7 mouse cellular contexts compared by ENCODE assay signal in genomic region chr1:58296278-58296677, GRCm38 (mm10). TPM values are rescaled to one million over a fixed set of nuclear protein-coding genes. Genes with fewer than 3 reads are reported as not detected.
DNase-seq lines count a peak whose midpoint lies in the region; ATAC-seq and TF ChIP-seq lines count a peak whose summit lies in the region.

No protein-coding gene starts in this region.

- no peak overlapping the region for H3K27ac ChIP-seq in cerebellum, adult 2 months (ENCODE audit: insufficient read depth, low read length)
- H3K27ac ChIP-seq in midbrain, embryonic 13.5 days: no peak overlapping the region

- H3K9me3 ChIP-seq in midbrain, embryonic 13.5 days: no peaks in the 10 kb centered on the region

- WGBS in cerebellum, adult 2 months: 9% methylated on average over 7 of the region's 7 CpGs
- 5% methylated on average over 7 of the region's 7 CpGs for WGBS in midbrain, embryonic 13.5 days

- H3K4me1 ChIP-seq in cerebellum, adult 2 months (ENCODE audit: control insufficient read depth, insufficient read depth, low read length): peaks cover 2% of the 10 kb centered on the region; the same call in 1 of the 2 replicates
- H3K4me1 ChIP-seq in midbrain, embryonic 13.5 days (replicated peaks): no peaks in the 10 kb centered on the region

- H3K4me2 ChIP-seq in midbrain, embryonic 13.5 days (replicated peaks): no peak overlapping the region

- no peak for TF ChIP-seq POLR2A in cerebellum, adult 2 months (IDR thresholded peaks at IDR 0.05; ENCODE audit: borderline replicate concordance, insufficient read depth, low read length)

- no peak overlapping the region for H3K9ac ChIP-seq in midbrain, embryonic 13.5 days (replicated peaks)

- H3K27me3 ChIP-seq in cerebellum, adult 2 months (ENCODE audit: control insufficient read depth, insufficient read depth, low read length): no peaks in the 10 kb centered on the region
- H3K27me3 ChIP-seq in midbrain, embryonic 13.5 days: no peaks in the 10 kb centered on the region

- ATAC-seq in midbrain, embryonic 13.5 days: peak; percentile 80

- intact Hi-C loops in left cerebral cortex, postnatal 25 days (cut with DNase I): loop anchor here (2.0 to 10.0 kb wide), 3 partner anchors 139 to 867 kb away; no protein-coding TSS in a partner anchor

- DNase-seq in R1 (ENCODE audit: low read depth, low spot score): peak; percentile 85
- peak; percentile 39 to 52 for DNase-seq in cerebellum, adult 2 months
- peak; percentile 27 to 58 for DNase-seq in frontal cortex, postnatal 25 days (ENCODE audit: low spot score in 2 of 2)
- DNase-seq in induced T-regulatory cell, adult 2 months (ENCODE audit: low read depth): peak; percentile 86
- DNase-seq in left cerebral cortex, postnatal 25 days (ENCODE audit: low spot score in 2 of 2): peak; percentile 62 to 72
- peak; percentile 72 for DNase-seq in right cerebral cortex, postnatal 4 days

- no peaks in the 10 kb centered on the region for H3K36me3 ChIP-seq in midbrain, embryonic 13.5 days

- H3K4me3 ChIP-seq in cerebellum, adult 2 months (replicated peaks; ENCODE audit: insufficient read depth, low read depth, low read length): no peak overlapping the region
- H3K4me3 ChIP-seq in midbrain, embryonic 13.5 days (replicated peaks): no peak overlapping the region

- TF ChIP-seq CTCF in cerebellum, adult 2 months (IDR thresholded peaks at IDR 0.05; ENCODE audit: borderline replicate concordance, insufficient read depth, low read depth, low read length): peak; percentile 65

RNA-seq across cellular contexts. Expression of gene Aox2, which starts 18.2 kb away (rescaled TPM):
- 0.02 and 0.03 TPM in 2 replicates for polyA plus RNA-seq in cerebellum, adult 2 months (2012; rRNA removed)
- not detected for total RNA-seq in left cerebral cortex, postnatal 25 days (2021)
- polyA plus RNA-seq in midbrain, embryonic 13.5 days (2015; fragmentation: Nextera tagmentation; extraction: Ambion mirVana): 0.05 TPM in 1 of 2 replicates, not detected in the other
